Mouse (Mus musculus) cerebellum, adult 9-11 months (tissue): ENCODE results near the gene Zfp985.
"Not testable (repeated sequence)": the region's sequence is repeated elsewhere in the genome, so short reads cannot be mapped to it uniquely, and the experiment has no call there.

Experiments used
- DNase-seq: peaks from one replicate; pipeline ENCODE4 v3.0.0; 2022

Zfp985 gene

DNA sequence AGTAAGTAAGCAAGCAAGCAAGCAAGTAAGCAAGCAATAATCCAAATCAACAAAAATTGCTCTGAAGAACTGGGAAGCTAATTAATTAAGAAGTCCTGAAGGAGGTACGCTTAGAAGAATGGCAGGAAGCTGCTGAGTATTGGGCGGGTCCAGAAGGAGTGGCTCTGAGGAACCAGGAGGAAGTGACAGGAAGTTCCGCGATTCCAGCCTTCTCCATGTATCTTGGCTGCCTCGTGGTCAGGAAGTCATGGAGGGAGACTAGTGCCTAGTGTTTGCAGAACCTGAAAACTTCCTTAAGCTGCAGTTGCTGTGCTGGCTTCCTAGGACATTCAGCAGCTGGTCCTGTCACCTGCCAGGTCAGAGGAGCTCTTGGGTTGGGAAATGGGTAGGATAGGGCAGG is at the start of gene Zfp985:
TSS of gene Zfp985 (plus strand) at position 207 of the 400 bp plus-strand sequence.
- DNase-seq: not testable (repeated sequence)

DNA sequence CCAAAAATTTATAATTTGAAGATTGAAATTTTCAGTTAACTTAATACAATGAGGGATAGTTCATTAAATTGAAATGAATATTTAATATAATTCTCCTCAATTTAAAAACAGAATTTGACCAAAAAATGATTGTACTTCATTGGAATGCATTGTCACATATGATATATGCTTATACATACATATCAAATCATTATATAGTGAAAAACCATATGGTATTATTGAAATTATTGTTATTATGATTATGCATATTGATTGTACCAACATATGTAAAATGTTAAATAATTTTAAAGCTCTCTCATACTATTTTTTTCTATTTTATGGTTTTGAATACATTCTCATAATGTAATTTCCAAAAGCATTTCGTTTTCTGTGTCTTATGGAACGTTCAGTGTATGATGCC is 43.9 kb upstream of the Zfp985 start:
- no peak for DNase-seq

DNA sequence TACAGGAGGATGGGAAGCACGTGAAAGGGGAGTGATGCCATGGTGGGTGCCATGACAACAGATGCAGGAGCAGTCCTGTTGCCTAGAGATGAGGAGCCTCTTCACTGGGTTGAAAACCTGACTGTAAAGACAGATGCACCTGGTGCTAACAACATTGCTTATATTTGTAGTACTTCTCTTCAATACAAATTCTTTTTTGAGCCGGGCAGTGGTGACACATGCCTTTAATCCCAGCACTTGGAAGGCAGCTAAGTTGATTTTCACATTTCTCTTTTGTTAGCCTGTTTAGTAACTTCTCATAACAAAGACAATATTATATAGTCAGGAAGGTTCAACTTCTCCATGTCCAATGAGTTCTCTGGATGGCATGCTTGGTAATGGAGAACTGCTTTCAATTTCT is 34.1 kb upstream of the Zfp985 start:
- DNase-seq: no peak

DNA sequence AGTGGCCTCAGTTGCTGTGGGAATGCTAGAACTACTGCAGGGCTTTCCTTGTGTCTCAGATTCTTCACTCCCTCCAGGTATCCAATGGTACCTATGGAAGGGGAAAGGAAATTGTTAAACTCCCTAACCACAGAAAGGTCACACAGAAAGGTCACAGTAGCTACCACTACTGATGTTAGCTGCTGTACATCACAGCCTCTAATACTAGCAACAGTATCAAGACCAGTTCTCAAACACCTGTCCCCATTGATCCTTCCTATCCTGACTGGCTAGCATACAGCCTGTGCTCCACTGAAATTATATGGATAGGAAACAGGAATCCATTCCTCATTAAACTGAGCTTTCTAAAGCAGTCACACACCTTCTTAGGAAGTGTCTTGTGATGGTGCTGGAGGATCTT is 33.0 kb upstream of the Zfp985 start:
- no peak for DNase-seq

DNA sequence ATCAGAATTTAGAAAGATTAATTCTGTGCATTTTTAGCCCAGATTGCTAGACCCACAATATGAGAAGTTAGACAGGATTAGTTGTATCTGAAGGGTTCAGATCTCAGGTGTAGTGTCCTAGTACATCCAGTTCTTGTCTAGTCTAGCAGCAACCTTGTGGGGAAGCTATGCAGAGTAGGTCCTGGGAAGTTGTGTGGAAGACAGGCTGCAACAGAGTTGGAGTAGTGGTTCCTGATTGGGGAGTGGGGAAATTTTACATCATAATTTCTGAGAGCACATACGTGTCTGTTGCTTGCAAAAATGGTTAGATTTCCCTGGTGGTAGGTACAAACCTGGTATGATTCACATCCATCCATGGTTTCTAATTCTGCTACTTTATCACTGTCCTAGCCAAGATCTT is 28.0 kb upstream of the Zfp985 start:
- no peak for DNase-seq

DNA sequence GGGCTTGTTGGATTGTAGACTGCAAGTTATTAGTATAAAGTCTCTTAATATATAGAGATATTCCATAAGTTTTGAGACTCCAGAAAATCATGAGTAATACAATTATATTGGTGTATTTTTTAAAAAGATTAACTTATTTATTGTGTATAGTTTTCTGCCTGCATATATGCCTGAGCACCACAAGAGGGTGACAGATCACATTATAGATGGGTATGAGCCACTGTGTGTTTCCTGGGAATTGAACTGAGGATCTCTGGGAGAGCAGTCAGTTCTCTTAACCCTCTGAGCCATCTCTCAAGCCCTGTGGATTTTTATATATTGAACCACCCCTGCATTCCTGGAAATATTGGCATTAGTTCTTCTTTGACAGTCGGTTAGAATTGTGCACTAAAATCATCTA is 22.7 kb upstream of the Zfp985 start:
- DNase-seq: no peak

DNA sequence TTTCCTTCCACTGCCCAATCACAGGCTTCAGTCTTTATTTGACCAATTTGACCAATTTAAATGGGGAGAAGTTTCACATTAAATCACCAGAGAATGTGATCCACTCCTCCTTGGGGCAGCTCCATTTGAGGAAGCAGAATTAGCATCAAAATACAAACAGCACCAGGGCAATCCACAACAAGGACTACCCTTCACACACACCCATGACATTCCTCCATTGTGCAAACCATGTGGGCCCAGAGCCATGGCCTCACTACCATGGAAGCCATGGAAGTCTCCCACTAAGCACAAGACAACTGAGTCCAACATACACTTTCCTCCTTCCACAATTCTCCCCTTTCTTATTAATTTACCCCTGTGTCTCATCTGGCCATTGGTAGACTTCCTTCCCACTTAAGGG is 17.2 kb upstream of the Zfp985 start:
- DNase-seq: not testable (repeated sequence)

DNA sequence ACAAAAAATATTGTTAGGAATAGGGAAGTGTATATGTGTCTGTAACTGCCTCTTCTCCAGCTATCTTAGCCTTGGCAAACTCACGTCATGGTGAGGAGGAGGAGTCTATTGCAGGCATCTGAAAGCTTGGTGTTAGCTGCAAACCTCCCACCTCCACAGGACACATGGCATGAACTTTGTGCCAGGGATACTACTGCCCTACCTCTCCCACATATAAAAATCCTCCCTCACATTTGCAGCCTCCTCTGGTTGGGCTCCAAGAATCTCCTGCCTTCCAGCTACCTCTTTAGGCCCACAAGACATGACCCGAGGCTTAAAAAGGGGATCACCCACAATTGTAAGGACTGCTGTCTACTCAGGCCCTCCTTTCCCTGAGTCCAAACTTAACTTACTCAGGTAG is 15.4 kb upstream of the Zfp985 start:
- no peak for DNase-seq

DNA sequence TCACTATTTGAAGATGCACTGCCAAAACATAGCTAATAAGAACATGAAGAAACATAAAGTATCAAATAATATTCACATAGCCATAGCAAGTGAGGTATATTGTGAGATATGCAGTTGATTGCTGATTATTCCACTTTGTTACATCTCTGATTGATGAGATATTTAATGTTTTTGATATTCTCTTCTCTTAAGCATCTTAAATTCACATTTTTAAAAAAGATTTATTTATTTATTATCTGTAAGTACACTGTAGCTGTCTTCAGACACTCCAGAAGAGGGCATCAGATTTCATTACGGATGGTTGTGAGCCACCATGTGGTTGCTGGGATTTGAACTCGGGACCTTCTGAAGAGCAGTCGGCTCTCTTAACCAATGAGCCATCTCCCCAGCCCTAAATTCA is 13.2 kb upstream of the Zfp985 start, which contains the start of gene Gm16503:
TSS of gene Gm16503 (plus strand) at position 301 of the 400 bp plus-strand sequence.
- DNase-seq: not testable (repeated sequence)

DNA sequence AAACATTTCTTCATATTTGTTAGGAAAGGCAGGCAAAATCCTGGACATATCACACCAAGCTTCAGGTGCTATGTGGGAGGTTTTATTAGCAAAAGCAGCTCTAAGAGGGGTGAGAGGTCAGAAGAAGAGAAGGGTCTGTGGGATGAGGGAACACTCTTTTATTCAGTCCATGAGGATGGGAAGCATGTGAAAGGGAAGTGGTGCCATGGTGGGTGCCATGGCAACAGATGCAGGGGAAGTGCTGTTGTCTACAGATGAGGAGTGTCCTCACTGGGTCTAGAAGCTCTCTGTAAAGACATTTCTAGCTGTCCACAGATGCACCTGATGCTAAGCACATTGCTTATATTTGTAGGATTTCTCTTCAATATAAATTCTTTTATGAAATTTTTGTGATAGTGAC is 12.0 kb upstream of the Zfp985 start:
- DNase-seq: no peak

DNA sequence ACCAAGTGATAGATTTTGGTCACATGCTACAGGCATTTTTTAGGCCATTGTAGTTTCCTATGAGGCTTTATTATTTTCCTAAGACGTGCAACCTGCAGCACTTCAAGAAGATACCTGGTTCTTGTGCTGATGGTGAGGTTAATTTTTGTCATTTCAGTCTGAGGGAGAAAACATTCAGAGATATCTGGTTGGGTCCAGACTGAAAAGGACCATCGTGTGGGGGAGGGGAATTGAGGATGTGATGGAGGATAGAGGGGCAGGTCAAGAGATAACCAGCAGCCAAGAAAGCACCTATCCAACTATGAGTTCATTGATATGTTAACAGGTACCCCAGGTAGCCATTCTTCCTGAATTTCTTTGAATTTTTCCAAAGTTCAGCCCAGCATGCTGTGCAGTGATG is 1.3 kb downstream of the Zfp985 start:
- DNase-seq: not testable (repeated sequence)

DNA sequence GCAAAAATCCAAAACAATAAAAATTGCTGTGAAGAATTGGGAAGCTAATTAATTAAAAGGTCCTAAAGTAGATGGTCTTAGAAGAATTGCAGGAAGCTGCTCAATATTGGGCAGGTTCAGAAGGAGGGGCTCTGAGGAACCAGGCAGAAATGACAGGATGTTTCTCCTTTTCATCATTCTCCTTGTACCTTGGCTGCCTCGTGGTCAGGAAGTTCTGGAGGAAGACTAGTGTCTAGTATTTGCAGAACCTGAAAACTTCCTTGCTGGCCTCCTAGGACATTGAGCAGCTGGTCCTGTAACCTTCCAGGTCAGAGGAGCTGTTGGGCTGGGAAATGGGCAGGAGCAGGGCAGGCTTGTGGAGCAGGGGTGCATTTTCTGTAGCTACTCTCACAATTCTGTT is 3.8 kb downstream of the Zfp985 start:
- DNase-seq: not testable (repeated sequence)

DNA sequence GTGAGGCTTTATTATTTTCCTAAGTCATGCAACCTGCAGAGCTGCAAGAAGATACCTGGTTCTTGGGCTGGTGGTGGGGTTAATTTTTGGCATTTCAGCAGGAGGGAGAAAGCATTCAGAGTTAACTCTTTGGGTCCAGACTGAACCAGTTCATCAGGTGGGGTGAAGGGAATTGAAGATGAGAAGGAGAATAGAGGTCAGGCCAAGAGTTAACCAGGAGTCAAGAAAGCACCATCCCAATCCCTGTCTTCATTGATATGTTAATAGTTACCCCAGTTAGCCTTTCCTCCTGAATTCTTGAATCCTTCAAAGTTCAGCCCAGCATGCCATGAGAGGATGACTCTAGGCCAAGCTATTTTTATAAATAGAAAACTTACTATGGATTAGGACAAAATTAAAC is 4.9 kb downstream of the Zfp985 start:
- DNase-seq: not testable (repeated sequence)

DNA sequence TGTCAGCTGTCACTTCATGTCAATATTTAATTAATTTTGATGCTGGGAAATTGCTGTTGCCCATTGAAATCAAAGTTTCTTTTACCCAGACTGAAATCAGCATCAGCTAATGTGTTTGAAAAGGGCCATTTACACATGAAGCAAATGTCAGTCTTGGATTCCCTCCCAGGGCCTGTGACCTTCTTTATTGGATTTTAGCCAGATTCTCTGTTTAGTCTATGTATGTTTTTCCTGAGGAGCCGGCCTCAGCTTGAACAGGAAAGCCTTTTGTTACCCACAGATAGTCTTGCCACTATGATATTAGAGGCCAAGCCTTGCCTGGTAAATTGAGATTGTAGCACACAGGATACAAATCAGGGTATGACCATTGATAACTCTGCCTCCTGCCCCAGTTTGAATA is 6.0 kb downstream of the Zfp985 start:
- not testable (repeated sequence) for DNase-seq

DNA sequence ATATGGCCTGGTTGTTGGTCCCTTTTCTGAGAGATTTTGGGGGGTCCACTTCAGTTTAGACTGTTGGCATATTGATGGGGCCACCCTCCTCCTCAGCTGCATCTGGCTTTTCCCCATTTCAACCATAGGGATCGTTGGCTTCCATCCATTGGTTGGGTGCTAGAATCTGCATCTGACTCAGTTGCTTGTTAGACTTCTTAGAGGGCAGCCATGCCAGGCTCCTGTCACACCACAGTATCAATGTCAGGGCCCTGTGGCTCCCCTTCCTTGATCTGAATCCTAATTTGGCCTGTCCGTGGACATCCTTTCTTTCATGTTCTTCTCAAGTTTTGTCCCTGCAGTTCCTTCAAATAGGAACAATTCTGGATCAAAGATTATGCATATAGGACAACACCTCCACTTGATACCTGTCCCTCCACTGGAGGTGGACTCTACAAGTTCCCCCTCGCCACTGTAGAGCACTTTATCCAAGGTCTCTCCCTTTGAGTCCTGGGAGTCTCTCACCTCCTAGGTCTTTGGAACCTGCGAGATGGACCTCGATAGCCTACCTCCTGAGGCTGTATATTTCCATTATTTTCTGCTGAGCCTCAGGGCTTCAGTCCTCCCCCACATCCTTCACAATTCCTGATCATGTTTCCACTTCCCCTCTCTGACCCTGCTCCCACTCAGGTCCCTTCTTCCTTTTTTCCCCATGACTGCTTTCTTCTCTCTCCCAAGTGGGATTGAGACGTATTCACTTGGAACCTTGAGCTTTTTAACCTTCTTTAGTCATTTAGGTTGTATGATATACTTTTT is 12.5 kb downstream of the Zfp985 start:
- DNase-seq: no peak

DNA sequence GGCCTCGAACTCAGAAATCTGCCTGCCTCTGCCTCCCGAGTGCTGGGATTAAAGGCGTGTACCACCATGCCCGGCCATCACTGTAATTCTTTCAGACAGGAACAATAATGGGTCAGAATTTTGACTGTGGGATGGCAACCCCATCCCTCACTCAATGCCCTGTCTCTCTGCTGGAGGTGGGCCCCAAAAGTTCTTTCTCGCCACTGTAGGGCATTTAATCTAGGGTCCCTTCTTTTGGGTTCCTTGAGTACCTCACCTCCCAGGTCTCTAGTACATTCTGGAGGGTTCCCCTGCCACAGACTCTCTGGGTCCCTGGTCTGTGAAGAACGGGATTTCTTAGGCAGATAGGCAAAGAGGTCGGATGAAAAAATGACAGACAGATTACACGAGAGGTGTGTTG is 18.1 kb downstream of the Zfp985 start:
- DNase-seq: not testable (repeated sequence)

DNA sequence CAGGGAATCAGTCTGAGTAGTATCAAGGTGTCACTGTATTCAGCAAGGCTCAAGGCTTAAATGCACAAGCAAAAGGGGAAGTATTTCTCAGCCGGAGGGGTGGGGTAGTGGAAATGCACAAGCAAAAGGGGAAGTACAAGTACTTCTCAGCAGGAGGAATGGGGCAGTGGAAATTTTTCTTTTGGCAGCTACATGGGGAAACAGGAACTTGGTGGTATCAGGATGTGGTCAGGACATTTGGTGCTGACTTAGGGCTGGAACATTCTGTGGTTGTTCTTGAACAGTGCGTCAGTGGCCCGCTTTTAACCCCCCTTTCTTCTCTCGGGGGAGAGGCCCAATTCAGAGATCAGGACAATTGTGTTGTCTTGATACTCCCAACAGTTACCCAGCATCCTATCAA is 26.3 kb downstream of the Zfp985 start:
- DNase-seq: not testable (repeated sequence)

DNA sequence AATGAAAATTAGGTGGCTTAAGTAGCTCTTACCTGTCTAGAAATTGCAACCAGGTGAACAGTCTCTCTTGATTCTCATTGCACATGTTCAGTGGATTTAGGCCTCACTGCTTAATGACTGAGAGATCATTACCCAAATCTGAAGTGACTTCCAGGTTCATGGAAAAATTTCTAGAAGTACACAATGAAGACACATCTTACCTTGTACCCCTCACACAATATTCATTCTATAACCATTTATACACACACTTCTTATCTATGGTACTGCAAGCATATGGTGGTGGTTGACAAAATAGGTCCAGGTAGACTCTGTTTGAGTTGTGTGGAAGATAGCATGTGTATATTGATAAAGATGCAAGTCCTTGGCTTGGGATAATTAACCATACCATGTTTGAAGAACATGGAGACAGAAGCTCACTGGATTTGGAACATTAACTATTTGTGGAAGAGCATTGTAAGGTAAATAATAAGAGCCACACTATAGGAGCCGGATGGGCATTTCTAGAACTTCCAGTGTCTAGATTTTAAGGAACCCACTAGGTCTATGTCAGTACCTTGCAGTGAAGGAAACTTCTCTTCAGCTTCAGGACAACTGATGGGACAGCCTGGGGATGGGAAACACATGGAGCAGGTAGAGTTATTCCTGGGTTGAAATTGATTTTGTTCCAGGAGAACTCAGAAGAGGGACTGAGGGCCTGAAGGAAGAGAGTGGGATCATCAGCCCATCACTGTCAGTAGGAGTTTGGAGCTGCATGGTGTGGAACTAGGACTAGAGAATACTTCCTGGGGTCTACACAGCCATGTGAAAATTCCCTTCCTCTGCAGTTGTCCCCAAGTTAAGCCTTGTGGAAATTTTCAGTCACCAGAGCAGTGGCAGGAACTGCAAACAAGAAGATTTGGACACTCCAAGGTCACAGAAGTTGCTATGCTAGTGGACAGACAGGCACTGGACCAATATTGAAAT is 33.7 kb downstream of the Zfp985 start:
- no peak for DNase-seq

DNA sequence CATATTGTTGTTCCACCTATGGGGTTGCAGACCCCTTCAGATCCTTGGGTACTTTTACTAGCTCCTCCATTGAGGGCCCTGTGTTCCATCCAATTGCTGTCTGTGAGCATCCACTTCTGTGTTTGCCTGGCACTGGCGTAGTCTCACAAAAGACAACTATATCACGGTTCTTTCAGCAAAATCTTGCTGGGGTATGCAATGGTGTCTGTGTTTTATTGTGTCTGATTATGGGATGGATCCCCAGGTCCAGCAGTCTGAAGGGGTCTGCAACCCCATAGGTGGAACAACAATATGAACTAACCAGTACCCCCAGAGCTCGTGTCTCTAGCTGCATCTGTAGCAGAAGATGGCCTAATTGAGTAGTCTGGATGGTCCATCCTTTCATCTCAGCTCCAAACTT is 41.6 kb downstream of the Zfp985 start:
- not testable (repeated sequence) for DNase-seq

DNA sequence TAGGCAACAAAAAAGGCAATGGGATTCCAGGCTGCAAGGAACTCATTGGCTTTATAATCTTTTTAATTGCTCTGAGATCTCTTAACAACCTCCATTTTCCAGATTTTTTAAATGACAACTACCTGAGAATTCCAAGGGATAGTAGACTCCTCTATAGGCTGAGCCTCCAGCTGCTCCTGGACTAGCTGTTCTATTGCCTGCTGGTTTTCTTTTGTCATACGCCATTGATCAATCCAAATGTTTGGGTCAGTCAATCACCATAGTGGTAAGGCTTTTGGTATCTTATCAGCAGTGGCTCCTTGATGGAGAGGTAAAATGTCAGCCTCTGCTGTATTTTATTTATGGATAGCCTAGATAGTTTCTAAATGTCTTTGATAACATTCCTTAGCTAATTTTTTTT is 44.6 kb downstream of the Zfp985 start:
- DNase-seq: no peak

DNA sequence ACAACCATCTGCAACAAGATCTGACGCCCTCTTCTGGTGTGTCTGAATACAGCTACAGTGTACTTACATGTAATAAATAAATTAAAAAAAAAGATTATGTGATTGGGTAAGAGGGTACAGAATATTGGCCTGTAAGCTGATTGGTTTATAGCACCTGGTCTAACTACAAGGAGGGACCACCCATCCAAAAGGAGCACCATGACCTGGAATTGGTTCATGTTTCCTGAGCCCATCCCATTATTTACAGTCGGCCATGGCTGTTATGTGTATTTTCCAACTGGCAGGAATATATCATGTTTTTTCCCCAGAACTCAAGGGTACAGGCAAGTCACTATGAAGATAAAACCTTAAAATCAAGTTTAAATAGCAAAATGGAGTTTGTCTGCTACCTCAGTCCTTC is 45.8 kb downstream of the Zfp985 start:
- no peak for DNase-seq

DNA sequence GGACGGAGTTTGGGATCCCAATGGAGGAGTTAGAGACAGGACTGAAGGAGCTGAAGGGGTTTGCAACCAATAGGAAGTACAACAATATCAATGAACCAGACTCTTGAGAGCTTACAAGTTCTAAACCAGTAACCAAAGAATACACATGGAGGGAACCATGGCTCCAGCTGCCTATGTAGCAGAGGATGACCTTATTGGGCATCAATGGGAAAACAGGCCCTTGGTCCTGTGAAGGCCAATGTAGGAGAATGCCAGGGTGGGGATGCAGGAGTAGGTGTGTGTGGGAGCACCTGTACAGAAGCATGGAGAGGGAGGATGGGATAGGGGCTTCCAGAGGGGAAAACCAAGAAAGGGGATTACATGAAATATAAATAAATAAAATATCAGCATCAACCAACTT is 48.8 kb downstream of the Zfp985 start:
- no peak for DNase-seq

DNA sequence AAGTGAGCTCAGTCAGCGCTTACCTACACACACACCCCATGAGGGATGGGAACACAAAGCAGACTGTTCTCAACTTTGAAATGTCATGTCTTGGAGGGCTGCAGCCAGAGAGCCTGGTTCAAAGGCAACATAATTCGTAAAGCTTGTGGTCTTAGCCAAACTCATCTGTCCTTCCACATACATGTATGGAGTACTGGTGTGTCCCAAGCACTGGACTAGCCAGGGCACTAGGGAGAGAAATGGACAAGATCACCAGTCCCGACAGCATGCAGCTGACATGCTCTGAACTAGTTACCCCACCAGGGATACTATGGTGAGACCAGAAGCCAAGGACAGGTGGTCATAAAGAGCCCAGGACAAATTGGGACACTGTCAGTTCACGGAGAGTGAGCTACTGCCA is 50.7 kb downstream of the Zfp985 start:
- no peak for DNase-seq

DNA sequence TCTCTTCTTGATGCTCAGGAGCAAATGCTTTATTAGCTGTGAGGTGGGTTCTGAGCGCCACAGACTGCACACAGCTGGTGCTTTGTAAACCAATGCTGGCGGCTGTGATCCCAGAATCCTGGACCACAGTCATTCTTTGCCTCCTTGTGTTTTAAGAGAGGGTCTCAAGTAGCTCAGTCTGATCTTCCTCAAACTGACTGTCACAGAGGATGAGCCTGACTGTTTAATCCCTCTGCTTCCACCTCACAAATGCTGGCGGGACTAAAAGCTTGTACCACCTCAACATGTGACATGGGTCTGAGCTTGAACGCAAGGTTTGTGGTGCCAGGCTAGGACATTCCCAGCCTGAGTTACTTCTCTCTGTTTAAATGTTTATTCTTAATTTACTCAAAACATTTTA is 52.4 kb downstream of the Zfp985 start:
- DNase-seq: no peak
